ENCODE assay signal across 8 mouse cellular contexts in genomic region chr12:103371711-103372110, GRCm38 (mm10). TPM values are rescaled to one million over a fixed set of nuclear protein-coding genes. Genes with fewer than 3 reads are reported as not detected.
A peak's percentile ranks its signal among the peaks of the same experiment; 100 is the strongest.
DNase-seq lines count a peak whose midpoint lies in the region; ATAC-seq and TF ChIP-seq lines count a peak whose summit lies in the region.

No protein-coding gene starts in this region.

- no peaks in the 10 kb centered on the region for H3K36me3 ChIP-seq in forebrain, embryonic 14.5 days (ENCODE audit: control insufficient read depth, insufficient read depth, low read length)
- no peaks in the 10 kb centered on the region for H3K36me3 ChIP-seq in forebrain, embryonic 12.5 days (replicated peaks)
- H3K36me3 ChIP-seq in neural tube, embryonic 15.5 days, result no peaks in the 10 kb centered on the region
- no peaks in the 10 kb centered on the region for H3K36me3 ChIP-seq in thymus, adult 2 months (ENCODE audit: control insufficient read depth, insufficient read depth, low read length)

- peak; percentile 58 for DNase-seq in forebrain, embryonic 14.5 days (ENCODE audit: low spot score)
- DNase-seq in neural tube, embryonic 10.5 days (ENCODE audit: extremely low spot score, low spot score), result peak; percentile 61
- peak; percentile 42 for DNase-seq in brain, embryonic 14.5 days (ENCODE audit: low read depth)
- DNase-seq in heart, postnatal 36 days, result peak; percentile 62 to 70
- peak; percentile 57 for DNase-seq in lung, postnatal 25 days (ENCODE audit: low spot score)
- DNase-seq in thymus, adult 2 months, result peak; percentile 71

- H3K9me3 ChIP-seq in forebrain, embryonic 14.5 days (replicated peaks; ENCODE audit: control insufficient read depth, low read length), result no peaks in the 10 kb centered on the region
- no peaks in the 10 kb centered on the region for H3K9me3 ChIP-seq in forebrain, embryonic 12.5 days
- no peaks in the 10 kb centered on the region for H3K9me3 ChIP-seq in neural tube, embryonic 15.5 days (replicated peaks)

- peak; percentile 80; the same call in 1 of the 2 replicates for TF ChIP-seq CTCF in brain, embryonic 14.5 days (IDR thresholded peaks at IDR 0.05; ENCODE audit: borderline replicate concordance, extremely low read depth, insufficient read depth, insufficient read length)
- TF ChIP-seq CTCF in thymus, adult 2 months (IDR thresholded peaks at IDR 0.05; ENCODE audit: borderline replicate concordance, control insufficient read depth, extremely low read depth, insufficient read depth, low read length, poor library complexity), result no peak

- no peak overlapping the region for H3K27ac ChIP-seq in forebrain, embryonic 14.5 days (ENCODE audit: low read depth, low read length)
- H3K27ac ChIP-seq in forebrain, embryonic 12.5 days, result no peak overlapping the region
- no peak overlapping the region for H3K27ac ChIP-seq in neural tube, embryonic 15.5 days (replicated peaks)
- H3K27ac ChIP-seq in thymus, adult 2 months (ENCODE audit: control insufficient read depth, insufficient read depth, low read length), result no peak overlapping the region

- ATAC-seq in forebrain, embryonic 14.5 days, result no peak
- ATAC-seq in forebrain, embryonic 12.5 days (ENCODE audit: low FRiP score), result no peak
- no peak for ATAC-seq in neural tube, embryonic 15.5 days (ENCODE audit: low FRiP score)

- H3K4me1 ChIP-seq in forebrain, embryonic 14.5 days (ENCODE audit: control insufficient read depth, insufficient read depth, low read length), result no peaks in the 10 kb centered on the region
- H3K4me1 ChIP-seq in forebrain, embryonic 12.5 days, result peaks cover 3% of the 10 kb centered on the region; the same call in 1 of the 2 replicates
- H3K4me1 ChIP-seq in neural tube, embryonic 15.5 days, result peaks cover 6% of the 10 kb centered on the region; the same call in 1 of the 2 replicates
- H3K4me1 ChIP-seq in thymus, adult 2 months (replicated peaks; ENCODE audit: control insufficient read depth, insufficient read depth, low read length), result no peaks in the 10 kb centered on the region

- intact Hi-C loops in heart, postnatal 36 days (cut with DNase I), result no loop called here

- H3K27me3 ChIP-seq in forebrain, embryonic 14.5 days (replicated peaks; ENCODE audit: control insufficient read depth, insufficient read depth, low read length), result no peaks in the 10 kb centered on the region
- H3K27me3 ChIP-seq in forebrain, embryonic 12.5 days, result peaks cover 16% of the 10 kb centered on the region
- H3K27me3 ChIP-seq in neural tube, embryonic 15.5 days (replicated peaks), result no peaks in the 10 kb centered on the region
- H3K27me3 ChIP-seq in thymus, adult 2 months (ENCODE audit: control insufficient read depth, insufficient read depth, low read length), result no peaks in the 10 kb centered on the region; the same call in 1 of the 2 replicates

- no peak for TF ChIP-seq POLR2A in brain, embryonic 14.5 days (IDR thresholded peaks at IDR 0.05; ENCODE audit: borderline replicate concordance, extremely low read depth, insufficient read depth, insufficient read length, poor library complexity, severe bottlenecking)
- no peak for TF ChIP-seq POLR2A in thymus, adult 2 months (IDR thresholded peaks at IDR 0.05; ENCODE audit: control insufficient read depth, extremely low read depth, insufficient read depth, low read length, poor library complexity)

- 25% methylated on average over 6 of the region's 6 CpGs for WGBS in forebrain, embryonic 14.5 days
- WGBS in forebrain, embryonic 12.5 days, result 27% methylated on average over 6 of the region's 6 CpGs
- 21% methylated on average over 6 of the region's 6 CpGs for WGBS in neural tube, embryonic 15.5 days
- 27% methylated on average over 6 of the region's 6 CpGs for WGBS in thymus, adult 2 months

- H3K4me3 ChIP-seq in forebrain, embryonic 14.5 days (ENCODE audit: low read depth, low read length), result no peak overlapping the region
- no peak overlapping the region for H3K4me3 ChIP-seq in forebrain, embryonic 12.5 days (replicated peaks)
- H3K4me3 ChIP-seq in neural tube, embryonic 15.5 days (replicated peaks), result no peak overlapping the region
- H3K4me3 ChIP-seq in thymus, adult 2 months (ENCODE audit: control insufficient read depth, insufficient read depth, low read length), result no peak overlapping the region

- H3K4me2 ChIP-seq in forebrain, embryonic 14.5 days (ENCODE audit: low read length), result no peak overlapping the region
- H3K4me2 ChIP-seq in forebrain, embryonic 12.5 days, result no peak overlapping the region
- no peak overlapping the region for H3K4me2 ChIP-seq in neural tube, embryonic 15.5 days

- no peak overlapping the region for H3K9ac ChIP-seq in forebrain, embryonic 14.5 days (ENCODE audit: low read length)
- H3K9ac ChIP-seq in forebrain, embryonic 12.5 days, result no peak overlapping the region
- H3K9ac ChIP-seq in neural tube, embryonic 15.5 days (replicated peaks), result no peak overlapping the region

RNA-seq across cellular contexts. Expression of gene Asb2, which starts 15.9 kb away (rescaled TPM):
- polyA plus RNA-seq in forebrain, embryonic 14.5 days (2014; fragmentation: Nextera tagmentation; extraction: Ambion mirVana), result 0.69 and 1.0 TPM in 2 replicates
- polyA plus RNA-seq in forebrain, embryonic 12.5 days (2016; fragmentation: Nextera tagmentation; extraction: Ambion mirVana), result 0.56 and 0.65 TPM in 2 replicates
- 2.1 and 3.3 TPM in 2 replicates for polyA plus RNA-seq in neural tube, embryonic 15.5 days (2015; fragmentation: Nextera tagmentation; extraction: Ambion mirVana)
- 1.2 and 1.3 TPM in 2 replicates for polyA plus RNA-seq in brain, embryonic 14.5 days (2012; rRNA removed)
- 100 to 1,000 TPM; 370 to 512 TPM for total RNA-seq in heart, postnatal 36 days (2021)
- 31.8 and 64.7 TPM in 2 replicates for polyA plus RNA-seq in thymus, adult 2 months (2012; rRNA removed)

RNA-seq across cellular contexts. Expression of gene Otub2, which starts 16.8 kb away (rescaled TPM):
- polyA plus RNA-seq in forebrain, embryonic 14.5 days (2014; fragmentation: Nextera tagmentation; extraction: Ambion mirVana), result 20.8 and 23.4 TPM in 2 replicates
- 13.7 and 15.1 TPM in 2 replicates for polyA plus RNA-seq in forebrain, embryonic 12.5 days (2016; fragmentation: Nextera tagmentation; extraction: Ambion mirVana)
- 20.3 and 23.1 TPM in 2 replicates for polyA plus RNA-seq in neural tube, embryonic 15.5 days (2015; fragmentation: Nextera tagmentation; extraction: Ambion mirVana)
- 17.7 and 18.0 TPM in 2 replicates for polyA plus RNA-seq in brain, embryonic 14.5 days (2012; rRNA removed)
- 1 to 10 TPM; 2.6 to 4.5 TPM for total RNA-seq in heart, postnatal 36 days (2021)
- polyA plus RNA-seq in thymus, adult 2 months (2012; rRNA removed), result 1.4 and 2.0 TPM in 2 replicates

RNA-seq across cellular contexts. Expression of gene 9330161L09Rik, which starts 35.9 kb away (rescaled TPM):
- 1.2 and 1.3 TPM in 2 replicates for polyA plus RNA-seq in forebrain, embryonic 14.5 days (2014; fragmentation: Nextera tagmentation; extraction: Ambion mirVana)
- polyA plus RNA-seq in forebrain, embryonic 12.5 days (2016; fragmentation: Nextera tagmentation; extraction: Ambion mirVana), result 0.38 and 0.87 TPM in 2 replicates
- polyA plus RNA-seq in neural tube, embryonic 15.5 days (2015; fragmentation: Nextera tagmentation; extraction: Ambion mirVana), result 0.36 and 1.1 TPM in 2 replicates
- 2.1 and 3.6 TPM in 2 replicates for polyA plus RNA-seq in brain, embryonic 14.5 days (2012; rRNA removed)
- total RNA-seq in heart, postnatal 36 days (2021), result 1 to 10 TPM; 1.3 to 1.4 TPM
- polyA plus RNA-seq in thymus, adult 2 months (2012; rRNA removed), result 1.7 and 2.1 TPM in 2 replicates

RNA-seq across cellular contexts. Expression of gene Ddx24, which starts 53.9 kb away (rescaled TPM):
- 103 and 110 TPM in 2 replicates for polyA plus RNA-seq in forebrain, embryonic 14.5 days (2014; fragmentation: Nextera tagmentation; extraction: Ambion mirVana)
- polyA plus RNA-seq in forebrain, embryonic 12.5 days (2016; fragmentation: Nextera tagmentation; extraction: Ambion mirVana), result 127 and 134 TPM in 2 replicates
- 176 and 181 TPM in 2 replicates for polyA plus RNA-seq in neural tube, embryonic 15.5 days (2015; fragmentation: Nextera tagmentation; extraction: Ambion mirVana)
- polyA plus RNA-seq in brain, embryonic 14.5 days (2012; rRNA removed), result 65.2 and 82.8 TPM in 2 replicates
- total RNA-seq in heart, postnatal 36 days (2021), result 10 to 100 TPM; 81.2 to 82.6 TPM
- polyA plus RNA-seq in thymus, adult 2 months (2012; rRNA removed), result 50.8 and 54.8 TPM in 2 replicates
